Mouse (Mus musculus): ENCODE data around the gene Ankrd11.

DNA sequence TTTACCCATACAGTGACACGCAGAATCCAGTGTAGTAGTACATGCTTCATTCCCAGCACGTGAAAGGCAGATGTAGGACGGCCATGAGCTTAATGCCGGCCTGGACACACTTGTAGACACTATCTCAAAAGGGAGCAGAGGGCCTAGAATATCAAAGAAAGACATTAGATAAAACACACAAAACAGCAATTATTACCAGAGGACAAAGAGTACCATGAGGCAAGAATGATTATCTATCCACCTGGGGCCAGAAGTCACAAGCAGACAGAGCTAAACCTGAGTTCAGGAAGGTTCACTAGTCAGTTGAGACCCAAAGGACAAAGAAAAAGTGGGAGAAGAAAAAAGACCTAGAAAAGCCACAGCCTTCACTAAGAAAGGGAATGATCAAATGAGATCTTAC, 24.9 kb downstream of the Ankrd11 start:
- no peak for TF ChIP-seq CTCF (IDR thresholded peaks at IDR 0.05; ENCODE audit: extremely low read depth, insufficient read depth, low read length)
- no peak for TF ChIP-seq POLR2A (IDR thresholded peaks at IDR 0.05; ENCODE audit: extremely low read depth, insufficient read depth, low read length)

All from cortical plate, adult 2 months (tissue).